Mouse (Mus musculus): ENCODE measurements around the gene Ntpcr. TPM values are rescaled to one million over a fixed set of nuclear protein-coding genes. Genes with fewer than 3 reads are reported as not detected.

Gene Ntpcr
- polyA plus RNA-seq, 1 experiment from 2014 or later, result 34.8 TPM

DNA sequence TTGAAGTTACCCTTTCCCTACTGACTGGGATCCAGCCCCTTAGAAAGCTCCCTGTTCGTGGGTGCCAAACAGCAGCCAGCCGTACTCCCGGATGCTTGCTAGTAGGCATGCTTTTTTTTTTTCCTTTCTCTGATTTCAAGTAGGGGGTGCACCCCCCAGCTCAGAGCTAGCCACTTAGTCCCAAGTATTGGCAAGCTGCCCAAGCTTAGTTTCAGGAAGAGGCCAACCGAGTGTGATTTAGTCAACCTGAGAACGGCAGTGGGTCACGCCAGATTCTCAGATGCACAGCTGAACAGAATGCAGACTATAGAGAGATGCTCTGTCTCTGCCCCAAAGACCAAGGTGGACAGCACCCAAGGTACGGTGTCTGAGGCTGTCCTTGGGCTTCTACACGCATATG lies 21.1 kb downstream of the Ntpcr start:
- no peak overlapping the region for H3K4me3 ChIP-seq (ENCODE audit: low read depth, low read length)
- no peaks in the 10 kb centered on the region for H3K36me3 ChIP-seq (ENCODE audit: control insufficient read depth, insufficient read depth, low read length)
- H3K27me3 ChIP-seq (replicated peaks; ENCODE audit: control insufficient read depth, insufficient read depth, low read length), result no peaks in the 10 kb centered on the region
- H3K9me3 ChIP-seq (ENCODE audit: control insufficient read depth, low read length), result no peaks in the 10 kb centered on the region
- no peak overlapping the region for H3K4me2 ChIP-seq (ENCODE audit: low read length)
- no peak overlapping the region for H3K9ac ChIP-seq (ENCODE audit: low read length)
- no peak for DNase-seq (ENCODE audit: low spot score)
- WGBS, result 54% methylated on average over 8 of the region's 8 CpGs
- ATAC-seq (replicated peaks; ENCODE audit: low FRiP score, low TSS enrichment, low read depth), result no peak
- no peaks in the 10 kb centered on the region for H3K4me1 ChIP-seq (replicated peaks; ENCODE audit: control insufficient read depth, insufficient read depth, low read length)
- H3K27ac ChIP-seq (ENCODE audit: low read depth), result no peak overlapping the region

GRCm38 (mm10) chr8:125755896-125756295 lies 26.1 kb downstream of the Ntpcr start:
- Histone ChIP-seq H3K9ac (ENCODE audit: low read length) (no peak overlapping the region), H3K4me2 (ENCODE audit: low read length) (no peak overlapping the region), H3K27ac (ENCODE audit: low read depth) (no peak overlapping the region), H3K27me3 (replicated peaks; ENCODE audit: control insufficient read depth, insufficient read depth, low read length) (no peaks in the 10 kb centered on the region), H3K9me3 (ENCODE audit: control insufficient read depth, low read length) (no peaks in the 10 kb centered on the region), H3K4me3 (ENCODE audit: low read depth, low read length) (no peak overlapping the region), H3K36me3 (ENCODE audit: control insufficient read depth, insufficient read depth, low read length) (no peaks in the 10 kb centered on the region), H3K4me1 (replicated peaks; ENCODE audit: control insufficient read depth, insufficient read depth, low read length) (peaks cover 4% of the 10 kb centered on the region; the same call in 1 of the 2 replicates)
- ATAC-seq (replicated peaks; ENCODE audit: low FRiP score, low TSS enrichment, low read depth) (no peak), DNase-seq (ENCODE audit: low spot score) (no peak)
- WGBS, result 74% methylated on average over 8 of the region's 8 CpGs

DNA sequence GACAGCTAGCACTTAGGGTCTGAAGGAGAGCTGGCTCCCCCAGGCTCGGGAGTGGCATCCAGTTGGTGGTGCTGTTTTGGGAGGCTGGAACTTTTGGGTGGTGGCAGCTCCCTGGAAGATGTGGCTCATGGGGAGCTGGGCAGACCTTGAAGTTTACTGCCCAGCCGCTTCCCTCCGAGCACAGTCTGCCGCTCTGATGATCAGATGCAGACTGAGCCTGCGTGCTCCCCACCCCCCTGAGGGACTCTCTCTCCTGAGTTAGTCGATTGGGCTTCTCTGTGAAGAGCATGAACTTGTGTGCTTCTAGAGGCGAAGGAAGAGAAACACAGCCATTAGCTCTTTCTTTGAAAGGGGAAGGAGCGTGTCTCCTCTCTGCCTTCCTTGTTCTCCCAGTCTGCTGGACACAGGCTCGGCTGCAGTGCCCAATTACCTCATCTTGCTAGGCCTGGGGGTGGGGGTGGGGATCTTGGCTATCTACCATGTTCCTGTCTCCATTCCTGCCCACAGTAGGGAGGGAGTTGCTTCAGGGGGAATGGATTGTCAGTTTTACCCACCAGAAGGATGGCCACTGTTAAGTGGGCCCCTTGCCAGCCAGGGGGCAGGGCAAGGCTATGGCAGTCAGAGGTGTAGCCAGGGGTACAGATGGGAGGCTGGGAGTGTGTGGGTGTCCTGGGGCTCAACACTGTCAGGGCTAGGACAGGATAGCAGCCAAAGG lies 26.8 kb downstream of the Ntpcr start:
- H3K4me1 ChIP-seq (replicated peaks; ENCODE audit: control insufficient read depth, insufficient read depth, low read length), result peaks cover 4% of the 10 kb centered on the region; the same call in 1 of the 2 replicates
- H3K4me2 ChIP-seq (ENCODE audit: low read length), result no peak overlapping the region
- H3K27ac ChIP-seq (ENCODE audit: low read depth), result no peak overlapping the region
- no peak overlapping the region for H3K9ac ChIP-seq (ENCODE audit: low read length)
- no peaks in the 10 kb centered on the region for H3K9me3 ChIP-seq (ENCODE audit: control insufficient read depth, low read length)
- no peak for ATAC-seq (replicated peaks; ENCODE audit: low FRiP score, low TSS enrichment, low read depth)
- no peak overlapping the region for H3K4me3 ChIP-seq (ENCODE audit: low read depth, low read length)
- no peak for DNase-seq (ENCODE audit: low spot score)
- H3K36me3 ChIP-seq (ENCODE audit: control insufficient read depth, insufficient read depth, low read length), result no peaks in the 10 kb centered on the region
- H3K27me3 ChIP-seq (replicated peaks; ENCODE audit: control insufficient read depth, insufficient read depth, low read length), result no peaks in the 10 kb centered on the region
- 30% methylated on average over 9 of the region's 9 CpGs for WGBS

DNA sequence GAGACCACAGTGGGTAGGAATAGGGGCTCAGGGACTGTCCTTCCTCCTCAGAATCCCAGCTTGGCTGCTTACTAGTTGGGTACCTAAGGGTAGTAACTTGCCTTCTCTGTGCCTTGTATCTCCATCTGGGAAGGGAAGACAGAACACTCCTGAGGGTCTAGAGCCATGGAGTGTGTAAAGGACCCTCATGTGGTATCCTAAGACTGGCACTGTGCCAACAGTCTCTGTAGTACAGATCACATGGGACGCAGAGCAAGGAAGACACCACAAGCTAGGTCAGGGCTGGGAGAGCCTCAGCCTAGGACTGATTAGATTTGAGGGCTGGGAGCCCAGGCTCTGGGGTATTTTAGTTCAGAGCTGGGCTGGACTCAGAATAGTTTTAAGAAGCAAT lies 27.3 kb downstream of the Ntpcr start:
- Histone ChIP-seq H3K4me1 (replicated peaks; ENCODE audit: control insufficient read depth, insufficient read depth, low read length) (peaks cover 4% of the 10 kb centered on the region; the same call in 1 of the 2 replicates), H3K9ac (ENCODE audit: low read length) (no peak overlapping the region), H3K9me3 (ENCODE audit: control insufficient read depth, low read length) (no peaks in the 10 kb centered on the region), H3K27ac (ENCODE audit: low read depth) (no peak overlapping the region), H3K36me3 (ENCODE audit: control insufficient read depth, insufficient read depth, low read length) (no peaks in the 10 kb centered on the region), H3K27me3 (replicated peaks; ENCODE audit: control insufficient read depth, insufficient read depth, low read length) (no peaks in the 10 kb centered on the region), H3K4me2 (ENCODE audit: low read length) (no peak overlapping the region), H3K4me3 (ENCODE audit: low read depth, low read length) (no peak overlapping the region)
- 61% methylated on average over 1 of the region's 1 CpGs for WGBS
- ATAC-seq (replicated peaks; ENCODE audit: low FRiP score, low TSS enrichment, low read depth), result no peak
- no peak for DNase-seq (ENCODE audit: low spot score)

DNA sequence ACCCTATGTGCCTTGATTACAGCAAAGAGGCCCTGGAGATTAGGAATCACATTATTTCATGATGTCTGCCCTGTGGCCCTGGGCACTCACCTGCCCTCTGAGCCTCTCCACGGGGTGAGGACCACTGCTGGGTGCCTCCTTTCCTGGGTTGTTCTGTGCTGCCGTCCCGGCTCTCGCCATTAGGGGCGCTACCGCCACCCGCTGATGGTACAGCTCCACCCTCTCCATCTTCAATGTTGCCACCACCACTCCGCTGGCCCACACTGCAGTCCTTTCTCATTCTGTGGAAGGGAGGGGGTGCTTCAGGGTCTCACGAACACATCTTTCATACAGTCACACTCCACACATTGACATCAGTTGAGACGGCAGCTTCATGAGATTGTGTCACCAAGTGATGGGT lies 29.3 kb downstream of the Ntpcr start:
- WGBS, result 54% methylated on average over 10 of the region's 10 CpGs
- Histone ChIP-seq H3K9me3 (ENCODE audit: control insufficient read depth, low read length) (no peaks in the 10 kb centered on the region), H3K4me1 (replicated peaks; ENCODE audit: control insufficient read depth, insufficient read depth, low read length) (peaks cover 4% of the 10 kb centered on the region; the same call in 1 of the 2 replicates), H3K27me3 (replicated peaks; ENCODE audit: control insufficient read depth, insufficient read depth, low read length) (no peaks in the 10 kb centered on the region), H3K36me3 (ENCODE audit: control insufficient read depth, insufficient read depth, low read length) (no peaks in the 10 kb centered on the region), H3K27ac (ENCODE audit: low read depth) (no peak overlapping the region), H3K9ac (ENCODE audit: low read length) (no peak overlapping the region), H3K4me2 (ENCODE audit: low read length) (no peak overlapping the region), H3K4me3 (ENCODE audit: low read depth, low read length) (no peak overlapping the region)
- DNase-seq (ENCODE audit: low spot score) (peak; percentile 66), ATAC-seq (replicated peaks; ENCODE audit: low FRiP score, low TSS enrichment, low read depth) (no peak)

- Histone ChIP-seq H3K36me3 (ENCODE audit: control insufficient read depth, insufficient read depth, low read length) (no peaks in the 10 kb centered on the region), H3K27me3 (replicated peaks; ENCODE audit: control insufficient read depth, insufficient read depth, low read length) (no peaks in the 10 kb centered on the region), H3K4me1 (replicated peaks; ENCODE audit: control insufficient read depth, insufficient read depth, low read length) (no peaks in the 10 kb centered on the region), H3K9ac (ENCODE audit: low read length) (no peak overlapping the region), H3K4me3 (ENCODE audit: low read depth, low read length) (no peak overlapping the region), H3K4me2 (ENCODE audit: low read length) (no peak overlapping the region), H3K27ac (ENCODE audit: low read depth) (no peak overlapping the region), H3K9me3 (ENCODE audit: control insufficient read depth, low read length) (no peaks in the 10 kb centered on the region)
- DNase-seq (ENCODE audit: low spot score) (no peak), ATAC-seq (replicated peaks; ENCODE audit: low FRiP score, low TSS enrichment, low read depth) (no peak)
- WGBS, result 92% methylated on average over 16 of the region's 16 CpGs
Measured at GRCm38 (mm10) chr8:125763066-125763786, 33.5 kb downstream of the Ntpcr start.

DNA sequence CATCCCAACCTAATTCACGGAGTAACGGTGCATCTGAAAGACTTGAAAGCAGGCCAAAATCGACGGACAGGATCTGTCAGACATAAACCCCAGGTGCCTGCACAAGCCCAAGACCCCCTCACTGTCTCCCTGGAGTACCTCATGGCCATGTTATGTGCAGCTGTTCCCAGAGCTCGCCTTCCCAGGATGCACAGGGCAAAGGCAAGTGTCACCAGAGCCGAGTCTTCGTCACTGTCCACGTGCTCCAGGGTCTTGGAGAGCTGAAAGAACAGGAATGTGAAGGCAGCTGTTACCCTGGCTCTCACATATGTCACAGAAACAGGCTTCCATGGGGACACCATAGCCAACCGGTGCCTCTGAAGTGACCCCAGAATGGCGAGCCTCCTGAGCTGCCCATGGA lies 38.3 kb downstream of the Ntpcr start:
- Histone ChIP-seq H3K4me1 (replicated peaks; ENCODE audit: control insufficient read depth, insufficient read depth, low read length) (no peaks in the 10 kb centered on the region), H3K4me3 (ENCODE audit: low read depth, low read length) (no peak overlapping the region), H3K4me2 (ENCODE audit: low read length) (no peak overlapping the region), H3K27ac (ENCODE audit: low read depth) (no peak overlapping the region), H3K27me3 (replicated peaks; ENCODE audit: control insufficient read depth, insufficient read depth, low read length) (no peaks in the 10 kb centered on the region), H3K9ac (ENCODE audit: low read length) (no peak overlapping the region), H3K9me3 (ENCODE audit: control insufficient read depth, low read length) (no peaks in the 10 kb centered on the region), H3K36me3 (ENCODE audit: control insufficient read depth, insufficient read depth, low read length) (no peaks in the 10 kb centered on the region)
- DNase-seq (ENCODE audit: low spot score) (no peak), ATAC-seq (replicated peaks; ENCODE audit: low FRiP score, low TSS enrichment, low read depth) (no peak)
- 72% methylated on average over 10 of the region's 10 CpGs for WGBS

- Histone ChIP-seq H3K4me2 (ENCODE audit: low read length) (no peak overlapping the region), H3K4me1 (replicated peaks; ENCODE audit: control insufficient read depth, insufficient read depth, low read length) (no peaks in the 10 kb centered on the region), H3K36me3 (ENCODE audit: control insufficient read depth, insufficient read depth, low read length) (no peaks in the 10 kb centered on the region), H3K9me3 (ENCODE audit: control insufficient read depth, low read length) (no peaks in the 10 kb centered on the region), H3K27ac (ENCODE audit: low read depth) (no peak overlapping the region), H3K27me3 (replicated peaks; ENCODE audit: control insufficient read depth, insufficient read depth, low read length) (no peaks in the 10 kb centered on the region), H3K4me3 (ENCODE audit: low read depth, low read length) (no peak overlapping the region), H3K9ac (ENCODE audit: low read length) (no peak overlapping the region)
- WGBS, result 33% methylated on average over 2 of the region's 2 CpGs
- DNase-seq (ENCODE audit: low spot score), result no peak
- no peak for ATAC-seq (replicated peaks; ENCODE audit: low FRiP score, low TSS enrichment, low read depth)
Measured at GRCm38 (mm10) chr8:125772300-125772699, 42.5 kb downstream of the Ntpcr start.
